Mouse (Mus musculus) cerebellum, postnatal 10 days (tissue): ENCODE measurements around the gene Cog1.

Source experiments
- DNase-seq, 2 experiments: peaks; one replicate each; pipeline ENCODE4 v3.0.0; 2021; ENCODE audit warnings: mixed read lengths in 2 of 2

Gene Cog1

DNA sequence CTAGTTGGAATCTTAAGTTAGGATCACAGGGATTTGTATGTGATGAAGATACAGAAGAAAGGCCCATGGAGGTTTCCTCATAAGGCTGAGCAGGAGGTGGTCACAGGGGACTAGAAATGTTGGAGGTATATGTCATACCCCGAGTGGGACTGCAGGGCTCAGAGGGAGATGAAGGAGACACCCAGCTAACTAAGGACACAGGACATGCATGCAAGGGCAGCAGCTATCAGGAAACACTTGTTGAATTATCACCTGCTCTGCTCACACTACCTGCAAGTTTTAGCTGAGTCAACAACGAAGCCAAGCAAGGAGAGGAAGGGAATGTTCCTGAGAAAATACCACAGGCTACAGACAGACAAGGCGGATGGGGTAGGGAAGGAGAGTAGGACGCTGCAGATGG lies 18.7 kb downstream of the Cog1 start:
- DNase-seq = no peak

DNA sequence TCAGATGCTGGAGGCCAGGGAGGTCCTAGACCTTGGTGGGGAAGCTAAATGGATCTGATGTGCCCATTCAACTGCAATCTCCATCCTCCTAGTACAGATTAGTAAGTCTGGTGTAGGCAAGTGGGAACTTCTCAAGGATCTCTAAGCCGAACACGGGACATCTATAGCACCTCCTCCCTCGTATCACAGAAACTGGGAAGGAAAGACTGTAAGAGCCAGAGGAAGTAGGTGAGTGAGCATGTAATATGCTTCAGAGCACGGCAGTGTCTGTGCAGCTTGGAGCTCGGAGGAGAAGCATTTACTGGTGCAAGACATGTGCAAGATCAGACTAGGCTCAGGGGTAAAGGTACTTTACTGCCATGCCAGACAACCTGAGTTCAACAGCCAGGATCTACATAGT lies 19.9 kb downstream of the Cog1 start:
- no peak for DNase-seq

DNA sequence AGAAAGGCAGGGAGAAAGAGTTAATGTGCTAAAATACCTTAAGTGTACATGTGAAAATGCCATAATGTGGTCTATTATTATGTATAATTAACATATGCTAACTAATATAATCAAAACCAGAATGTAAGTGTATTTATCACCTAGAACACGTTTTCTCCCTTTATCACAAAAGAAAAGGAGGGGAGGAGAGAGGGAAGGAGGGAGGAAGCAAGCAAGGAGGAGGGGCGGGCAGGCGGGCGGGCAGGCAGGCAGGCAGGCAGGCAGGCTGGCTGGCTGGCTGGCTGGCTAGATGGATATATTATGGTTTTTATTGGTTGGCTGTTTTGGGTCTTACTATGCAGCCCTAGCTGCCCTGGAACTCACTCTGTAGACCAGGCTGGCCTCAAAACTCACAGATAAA lies 20.7 kb downstream of the Cog1 start:
- DNase-seq = no peak

DNA sequence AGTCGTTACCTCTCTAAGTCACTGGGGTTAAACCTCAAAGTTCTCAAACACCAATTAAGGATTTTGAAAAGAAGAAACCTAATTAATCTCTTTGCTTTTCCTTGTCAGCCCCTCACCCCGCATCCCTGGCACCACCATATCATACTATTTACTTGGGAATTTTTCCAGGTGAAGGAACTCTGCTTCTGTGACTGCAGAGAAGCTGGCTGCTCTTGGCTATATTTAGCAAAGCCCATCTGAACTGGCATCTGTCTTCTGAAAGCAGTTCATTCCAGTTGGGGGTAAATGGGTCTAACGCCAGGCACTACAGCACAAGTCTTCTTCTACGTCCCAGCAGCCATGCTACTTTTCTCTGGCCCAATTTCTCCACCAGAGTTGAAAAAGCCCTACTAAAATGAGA lies 24.6 kb downstream of the Cog1 start:
- peak in 1 of 2 experiments; percentile 53 for DNase-seq

DNA sequence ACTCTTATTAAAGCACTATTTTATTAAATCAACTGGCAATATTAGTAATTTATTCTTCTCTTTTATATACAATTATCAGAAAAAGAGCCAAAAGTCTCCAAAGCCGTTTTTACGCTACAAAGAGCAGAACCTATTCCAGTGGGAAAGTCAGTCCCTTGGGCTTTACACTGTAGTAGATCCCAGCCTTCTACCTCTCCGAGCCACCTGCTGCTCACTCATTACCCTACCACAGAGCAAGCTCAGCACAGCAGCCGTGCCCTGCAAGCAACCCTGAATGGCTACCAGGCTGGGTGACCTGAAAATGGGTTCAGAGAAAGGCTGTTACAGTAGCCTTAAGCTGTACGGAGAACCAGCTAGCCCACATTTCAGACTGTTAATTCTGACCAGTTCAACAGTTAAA lies 25.6 kb downstream of the Cog1 start:
- no peak for DNase-seq

DNA sequence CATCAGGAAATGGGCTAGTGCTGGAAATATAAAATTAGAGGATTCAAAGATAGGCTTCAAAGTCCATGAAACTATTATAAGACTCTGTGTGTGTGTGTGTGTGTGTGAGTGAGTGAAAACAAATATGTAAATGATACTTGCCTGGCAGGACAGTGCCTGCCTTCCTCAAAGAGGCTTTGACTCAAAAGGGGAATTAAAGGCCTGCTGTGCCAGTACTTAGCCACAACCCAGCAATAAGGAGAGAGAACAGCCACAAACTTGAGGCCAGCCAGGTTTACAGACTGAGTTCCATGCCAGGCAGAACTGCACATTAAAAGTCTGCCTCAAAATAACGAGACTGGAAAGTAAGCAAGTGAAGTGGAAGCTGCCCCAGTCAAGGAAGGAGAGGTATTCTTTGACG lies 27.9 kb downstream of the Cog1 start:
- DNase-seq = no peak

DNA sequence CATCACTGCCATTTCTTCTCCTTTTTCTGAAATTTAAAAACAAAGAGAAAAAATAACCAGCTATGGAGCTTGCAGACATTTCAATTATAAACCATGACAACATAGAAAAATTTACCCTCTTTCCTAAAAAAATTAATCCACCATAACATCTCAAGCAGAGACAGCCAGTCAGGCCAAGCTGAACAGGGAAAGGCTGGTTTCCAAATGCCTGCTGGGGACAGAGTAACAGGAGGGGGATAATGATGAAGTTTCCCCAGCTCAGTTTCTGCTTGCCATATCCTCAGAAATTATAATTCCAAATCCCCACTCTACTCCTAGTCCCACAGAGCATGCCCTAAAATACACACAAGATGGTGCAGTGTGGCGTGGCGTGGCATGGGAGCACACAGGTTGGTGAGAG lies 28.4 kb downstream of the Cog1 start:
- DNase-seq = peak; percentile 57 to 61

DNA sequence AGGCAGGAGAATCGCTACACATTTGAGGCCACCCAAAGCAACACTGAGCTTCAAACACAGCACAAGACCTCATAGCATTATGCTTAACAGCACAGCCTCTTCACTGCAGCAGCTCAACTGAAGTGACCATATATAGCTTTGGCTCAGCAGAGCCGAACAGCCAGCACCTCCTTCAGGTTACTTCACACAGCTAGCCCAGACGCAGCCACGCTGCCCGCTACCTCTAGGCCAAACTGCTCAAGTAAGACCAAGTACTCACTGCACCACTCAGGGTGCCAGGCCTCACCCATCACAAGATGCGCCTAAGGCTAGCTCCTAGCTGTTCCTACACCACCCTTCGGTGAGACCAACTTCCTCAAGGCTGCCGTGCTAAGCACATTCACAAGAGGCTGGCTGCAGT lies 29.4 kb downstream of the Cog1 start:
- DNase-seq = no peak

DNA sequence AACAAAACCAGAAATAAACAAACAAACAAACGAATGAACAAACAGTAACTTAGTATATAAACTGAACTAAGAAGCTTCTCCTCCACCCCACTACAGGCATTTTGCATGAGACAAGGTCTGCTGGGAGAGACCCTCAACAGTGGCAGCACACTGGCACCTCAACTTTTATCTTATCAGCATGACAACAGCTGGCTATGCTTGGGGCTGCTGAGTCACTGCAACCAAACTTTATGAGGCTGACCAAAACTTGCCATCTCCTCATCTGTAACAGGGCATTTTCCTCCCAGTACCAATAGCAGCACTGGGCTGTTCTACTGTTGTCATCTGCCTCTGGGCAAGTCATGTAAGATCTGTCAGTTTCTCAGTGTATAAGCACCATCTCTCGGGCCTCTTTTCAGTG lies 32.0 kb downstream of the Cog1 start:
- DNase-seq = no peak

DNA sequence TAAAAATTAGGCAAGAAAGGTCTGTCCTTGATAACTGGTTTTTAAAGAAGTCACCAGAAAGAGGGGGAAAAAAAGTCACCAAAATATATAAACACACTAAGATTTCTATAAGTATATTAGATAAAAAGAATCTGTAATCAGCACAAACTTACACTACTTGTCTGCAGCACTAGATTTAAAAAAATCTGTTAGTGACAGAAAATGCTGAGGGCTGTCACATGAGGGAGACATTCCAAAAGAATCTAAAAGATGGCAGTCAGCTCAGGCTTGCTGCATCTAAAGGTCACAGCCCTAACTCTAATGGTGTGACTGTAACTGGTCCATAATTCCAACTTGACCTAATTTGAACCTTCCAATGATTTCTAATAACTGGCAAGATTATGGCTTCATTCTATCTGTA lies 33.0 kb downstream of the Cog1 start:
- DNase-seq = no peak

DNA sequence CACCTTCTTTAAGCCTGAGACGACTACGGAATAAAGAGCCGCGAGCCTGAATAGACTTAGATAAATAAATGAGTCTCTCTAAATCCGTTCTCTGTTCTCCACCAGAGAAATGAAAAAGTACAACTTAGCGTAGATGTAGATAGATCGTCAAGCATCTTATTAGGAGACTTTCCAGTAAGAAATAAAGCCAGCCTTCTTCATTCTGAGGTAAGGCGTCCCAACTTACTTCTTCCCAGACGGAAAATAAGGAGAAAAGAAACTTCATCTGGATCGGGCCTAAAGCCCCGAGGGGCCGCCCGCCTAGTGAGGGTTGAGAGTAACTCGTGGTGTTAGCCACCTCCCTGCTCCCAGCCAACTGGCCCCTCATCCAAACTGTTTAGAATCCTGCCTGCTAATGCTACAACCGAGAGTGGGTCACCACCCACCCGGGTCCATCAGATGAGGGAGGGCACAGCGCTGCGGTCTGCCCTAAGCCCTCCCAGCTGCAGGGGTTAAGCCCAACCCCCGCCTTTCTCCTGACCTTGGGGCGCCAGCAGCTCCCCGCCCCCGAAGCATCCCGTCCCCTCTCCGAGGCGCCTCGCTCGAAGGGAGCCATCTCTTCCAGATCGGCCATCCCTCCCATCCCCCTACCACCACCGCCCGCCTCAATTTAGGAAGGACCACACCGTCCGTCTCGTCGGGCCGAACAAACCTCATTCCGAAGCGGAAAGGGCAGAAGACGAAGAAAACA lies 34.1 kb downstream of the Cog1 start:
- DNase-seq = peak; percentile 74

DNA sequence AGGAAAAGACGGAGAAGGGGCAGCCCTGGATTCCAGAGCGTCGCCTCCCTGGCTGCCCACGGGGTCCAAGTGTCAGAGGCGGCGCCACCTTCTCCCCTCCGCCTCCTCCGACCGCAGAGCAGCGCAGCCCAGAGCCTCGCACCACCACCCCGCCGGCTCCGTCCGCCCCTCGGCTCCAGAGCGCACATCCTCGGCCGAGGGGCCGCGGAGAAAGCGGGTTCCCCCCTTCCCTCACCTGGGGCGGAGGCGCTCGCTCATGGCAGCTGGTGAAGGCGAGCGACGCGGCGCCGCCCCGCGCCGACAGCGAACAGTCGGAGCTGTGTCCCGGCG lies 34.6 kb downstream of the Cog1 start:
- no peak for DNase-seq

DNA sequence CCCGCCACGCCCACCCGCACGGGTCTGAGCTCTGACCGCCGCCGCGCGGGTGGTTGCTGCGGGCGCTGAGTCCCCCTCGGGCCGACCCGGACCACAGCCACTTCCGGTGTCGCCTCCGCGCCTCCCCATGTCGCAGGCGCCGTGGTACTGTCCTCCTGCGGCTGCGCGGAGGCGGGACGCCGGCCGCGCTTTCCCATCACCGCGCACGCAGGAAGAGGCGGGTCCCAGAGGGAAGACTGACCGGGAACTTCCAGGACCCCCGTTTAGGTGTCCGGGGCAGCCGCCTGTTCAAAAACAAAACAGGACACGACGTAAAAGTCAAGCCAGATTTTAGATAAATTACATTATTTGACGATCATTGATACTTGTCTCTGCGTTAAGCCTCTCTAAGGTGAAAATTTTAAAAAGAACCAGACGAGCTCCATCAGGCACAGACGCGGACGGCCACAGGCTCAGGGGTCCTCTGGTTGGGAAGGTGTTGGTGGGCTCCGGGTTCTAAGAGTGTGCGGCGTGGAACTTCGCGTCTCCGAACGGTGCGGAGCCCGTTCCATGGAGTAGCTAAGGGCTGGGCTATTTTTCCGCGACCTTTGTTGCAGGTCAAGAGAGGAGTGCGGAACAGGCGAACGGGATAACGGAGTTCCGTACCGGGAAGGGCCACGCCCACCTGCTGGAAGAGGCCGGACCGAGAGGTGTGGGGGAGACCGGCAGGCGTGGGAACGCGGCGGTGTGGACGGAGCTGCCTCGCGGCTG lies 35.2 kb downstream of the Cog1 start, which contains the start of the genes Fam104a and D11Wsu47e:
TSS of gene Fam104a (minus strand) at position 199 of the 750 bp plus-strand sequence.
TSS of gene D11Wsu47e (plus strand) at position 456 of the 750 bp plus-strand sequence.
- peak; percentile 94 to 97 for DNase-seq

DNA sequence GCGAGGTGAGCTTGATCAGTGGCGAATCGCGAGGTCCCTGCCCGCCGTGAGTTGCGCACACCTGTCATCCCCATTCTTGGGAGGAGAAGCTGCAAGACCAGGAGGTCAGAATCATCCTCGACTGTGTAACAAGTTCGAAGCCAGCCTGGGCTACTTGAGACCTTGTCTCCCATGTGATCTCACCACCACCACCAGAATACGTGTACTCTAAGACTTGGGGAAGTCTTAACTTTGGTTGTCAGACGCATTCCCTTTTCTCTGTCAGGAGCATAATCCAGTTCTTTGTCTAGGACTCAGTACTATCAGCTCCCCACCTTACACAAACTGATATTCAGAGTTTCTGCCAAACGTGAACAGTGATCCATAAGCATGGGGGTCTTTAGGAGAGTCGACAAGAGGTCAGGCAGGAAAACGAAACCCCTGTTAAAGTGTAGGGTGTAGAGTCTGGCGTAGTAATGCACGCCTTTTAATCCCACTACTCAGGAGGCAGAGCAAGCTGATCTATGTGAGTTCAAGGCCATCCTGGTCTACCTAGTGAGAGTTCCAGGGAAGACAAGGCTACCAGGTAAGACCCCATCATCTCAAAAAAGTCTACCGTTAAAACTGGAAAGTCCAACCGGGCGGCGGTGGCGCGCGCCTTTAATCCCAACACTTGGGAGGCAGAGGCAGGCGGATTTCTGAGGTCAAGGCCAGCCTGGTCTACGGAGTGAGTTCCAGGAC lies 35.9 kb downstream of the Cog1 start:
- DNase-seq = no peak

DNA sequence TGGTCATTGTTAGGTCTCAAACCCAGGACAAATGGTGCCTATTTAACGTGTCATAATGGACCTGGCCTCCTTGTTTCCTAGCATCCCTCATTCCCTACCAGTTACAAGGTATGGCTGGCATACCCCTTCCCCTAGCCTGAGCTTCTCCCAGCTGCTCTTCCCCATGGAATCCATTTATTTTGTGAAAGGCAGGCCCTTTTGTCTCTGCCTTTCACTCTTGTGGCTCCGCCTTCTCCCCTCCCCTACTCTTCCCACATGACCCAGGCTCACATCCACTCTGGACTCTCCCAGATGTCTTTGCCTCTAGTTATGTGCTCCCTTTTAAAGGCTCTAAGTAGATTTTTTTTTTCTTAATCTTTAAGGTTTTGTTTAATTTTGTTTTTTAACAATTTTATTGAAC lies 38.1 kb downstream of the Cog1 start:
- no peak for DNase-seq

DNA sequence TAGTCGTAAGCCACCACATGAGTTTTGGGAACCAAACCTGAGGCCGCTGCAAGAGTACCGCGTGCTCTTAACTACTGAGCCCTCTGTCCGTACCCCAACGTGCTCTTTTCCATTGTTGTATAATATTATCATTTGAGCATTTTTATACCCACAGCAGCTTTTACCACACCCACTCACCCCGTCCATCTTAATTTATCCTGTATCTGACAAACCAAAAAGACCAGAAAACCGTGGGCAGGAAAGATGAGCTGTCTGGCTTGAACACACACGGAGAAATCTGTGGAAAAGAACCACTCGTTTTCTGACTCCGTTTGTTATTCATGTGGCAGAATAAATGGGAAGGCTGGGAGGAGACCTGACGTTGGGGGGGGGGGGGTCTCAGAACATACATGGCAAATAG lies 41.5 kb downstream of the Cog1 start:
- DNase-seq = no peak

DNA sequence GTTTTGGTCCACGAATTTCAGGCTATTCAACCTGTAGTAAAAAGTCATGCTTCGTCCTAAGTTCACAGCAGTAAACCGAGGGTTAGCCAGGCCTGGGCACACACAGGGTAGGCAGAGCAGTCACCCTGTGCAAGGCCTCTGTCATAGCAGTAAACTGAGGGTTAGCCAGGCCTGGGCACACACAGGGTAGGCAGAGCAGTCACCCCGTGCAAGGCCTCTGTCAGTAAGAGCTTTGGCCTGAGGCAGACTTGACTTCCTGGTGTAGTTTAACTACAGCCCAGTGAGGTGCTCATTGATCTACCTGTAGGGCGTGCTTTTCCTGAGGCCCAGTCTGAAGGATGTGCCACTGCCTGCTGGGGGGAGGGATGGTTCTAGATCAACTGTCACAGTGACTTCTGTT lies 42.3 kb downstream of the Cog1 start:
- DNase-seq = no peak

DNA sequence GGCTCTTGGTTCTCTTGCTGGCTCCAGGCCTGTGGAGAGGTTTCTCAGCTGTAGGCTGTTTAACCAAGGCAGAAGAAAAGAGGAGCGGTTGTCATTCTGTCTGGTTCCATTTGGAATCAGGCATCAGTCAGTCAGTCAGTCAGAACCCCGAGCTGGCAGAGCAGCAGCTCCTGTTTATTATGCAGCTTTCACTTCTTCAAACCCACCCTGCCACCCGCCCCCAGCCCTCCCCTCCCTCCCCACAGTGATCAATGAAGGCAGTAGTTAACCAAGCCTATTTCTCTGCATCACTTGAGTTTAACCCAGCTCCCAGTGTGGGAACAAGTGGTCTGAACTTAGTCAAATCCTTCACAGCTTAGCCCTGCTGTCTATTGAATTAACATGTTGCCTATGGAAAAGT lies 42.9 kb downstream of the Cog1 start:
- no peak for DNase-seq

DNA sequence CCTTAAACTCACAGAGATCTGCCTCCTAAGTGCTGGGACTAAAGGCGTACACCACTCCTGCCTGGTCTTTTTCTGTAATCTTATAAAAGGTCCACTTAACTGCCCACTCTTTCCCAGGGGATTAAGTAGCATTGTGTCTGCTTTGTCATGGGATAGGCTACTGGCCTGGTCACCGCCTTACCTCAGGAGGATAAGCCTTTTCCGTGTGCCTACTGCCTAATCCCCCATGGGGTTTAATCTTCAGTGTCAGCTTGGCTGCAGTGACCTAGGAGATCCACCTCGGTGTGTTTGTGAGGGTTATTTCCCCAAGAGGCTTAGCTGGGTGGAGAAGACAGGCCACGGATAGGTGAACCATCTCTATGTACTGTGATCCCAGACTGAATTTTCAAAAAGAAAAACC lies 48.6 kb downstream of the Cog1 start:
- no peak for DNase-seq

DNA sequence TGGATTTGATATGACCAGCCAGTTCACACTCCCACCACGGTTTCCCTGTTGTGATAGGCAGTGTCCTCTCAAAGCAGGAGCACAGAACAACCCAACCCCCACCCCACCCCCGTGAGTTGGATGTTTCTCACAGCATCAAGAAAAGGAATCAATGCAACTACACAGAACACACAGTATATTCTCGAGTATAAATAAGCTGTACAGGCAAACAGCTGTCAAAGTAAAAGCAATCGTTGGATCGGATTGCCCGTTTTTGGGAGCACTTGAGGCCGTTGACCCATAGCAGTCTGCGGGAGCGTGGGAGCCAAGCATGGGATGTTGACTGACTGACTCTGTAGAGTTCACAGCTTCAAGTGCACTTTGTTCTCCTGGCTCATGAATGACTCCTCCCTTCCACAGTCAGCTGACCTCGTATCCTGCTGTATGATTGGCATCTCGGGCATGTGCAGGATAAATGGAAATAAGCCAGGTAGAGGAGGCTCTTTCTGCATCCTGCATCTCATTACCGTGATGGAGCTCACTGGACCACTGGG lies 49.1 kb downstream of the Cog1 start:
- DNase-seq = no peak

DNA sequence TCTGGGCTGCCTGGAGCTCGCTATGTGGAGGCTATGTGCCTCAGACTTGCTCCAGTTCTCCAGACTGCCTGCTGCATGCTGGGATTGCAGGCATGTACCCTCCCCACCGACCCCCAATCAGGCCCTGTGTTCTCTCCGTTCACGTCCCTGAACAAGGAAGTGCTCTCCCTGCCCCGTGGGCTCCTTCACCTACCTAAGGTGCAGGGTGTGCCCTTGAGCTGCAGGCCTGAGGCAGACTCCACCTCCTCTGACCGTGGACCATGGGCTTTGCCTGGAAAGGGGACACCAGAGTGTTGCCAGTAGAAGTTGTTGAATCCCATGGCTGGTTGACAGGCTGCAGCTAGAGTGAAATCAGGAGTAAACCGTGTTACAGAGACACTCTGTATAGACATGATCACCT lies 50.7 kb downstream of the Cog1 start:
- no peak for DNase-seq

DNA sequence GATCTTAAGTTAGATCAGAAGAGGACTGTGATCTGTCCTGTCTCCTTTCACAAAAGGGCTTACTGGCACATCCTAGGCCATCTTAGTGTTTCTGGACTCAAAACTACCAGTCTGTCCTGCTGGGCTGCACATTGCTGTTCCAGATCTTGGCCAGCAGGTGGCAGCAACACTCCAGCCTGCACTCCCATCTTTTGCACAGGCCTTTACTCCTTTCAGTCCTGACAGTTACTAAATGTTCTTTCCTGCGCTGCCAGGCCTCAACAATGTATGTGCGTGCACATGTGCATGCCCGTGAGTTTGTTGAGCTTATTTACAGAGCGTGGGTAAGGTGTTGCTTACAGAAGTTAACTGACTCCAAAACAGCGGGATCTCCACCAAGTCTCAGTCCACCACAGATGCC lies 54.8 kb downstream of the Cog1 start:
- DNase-seq = peak; percentile 85

DNA sequence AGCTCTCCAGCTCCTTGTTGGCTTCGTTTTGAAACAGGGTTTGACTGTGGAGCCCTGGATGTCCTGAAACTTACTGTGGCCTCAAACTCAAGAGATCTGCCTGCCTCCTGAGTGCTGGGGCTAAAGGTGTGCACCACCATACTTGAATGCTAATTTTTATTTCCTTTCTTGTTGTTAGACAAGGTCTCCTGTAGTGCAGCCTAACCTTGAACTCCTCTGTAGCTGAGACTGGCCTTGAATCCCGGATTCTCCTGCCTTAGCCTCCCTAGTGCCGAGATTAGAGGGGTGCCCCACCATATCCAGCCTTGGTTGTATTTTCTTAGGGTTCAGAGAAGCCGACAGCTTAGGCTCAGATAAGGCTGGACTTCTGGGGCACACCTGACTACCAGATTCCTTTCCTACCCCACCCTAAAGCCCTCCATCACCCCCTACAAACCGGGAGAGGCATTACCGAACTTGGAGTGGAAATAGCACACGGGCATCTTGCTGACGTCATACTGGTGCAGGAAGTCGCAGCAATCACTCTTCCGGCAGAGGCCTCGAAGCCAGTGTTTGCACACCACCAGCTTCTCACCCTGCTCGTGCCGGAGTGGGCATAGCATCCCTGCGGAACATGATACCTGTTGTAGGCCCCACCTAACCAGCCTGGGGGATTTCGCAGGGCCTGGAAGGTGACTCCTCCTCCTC lies 57.1 kb downstream of the Cog1 start:
- no peak for DNase-seq
